Mouse (Mus musculus): Measurements from ENCODE around the gene Zg16.
"Not testable (repeated sequence)": the region's sequence is repeated elsewhere in the genome, so short reads cannot be mapped to it uniquely, and the experiment has no call there.

Gene Zg16

DNA sequence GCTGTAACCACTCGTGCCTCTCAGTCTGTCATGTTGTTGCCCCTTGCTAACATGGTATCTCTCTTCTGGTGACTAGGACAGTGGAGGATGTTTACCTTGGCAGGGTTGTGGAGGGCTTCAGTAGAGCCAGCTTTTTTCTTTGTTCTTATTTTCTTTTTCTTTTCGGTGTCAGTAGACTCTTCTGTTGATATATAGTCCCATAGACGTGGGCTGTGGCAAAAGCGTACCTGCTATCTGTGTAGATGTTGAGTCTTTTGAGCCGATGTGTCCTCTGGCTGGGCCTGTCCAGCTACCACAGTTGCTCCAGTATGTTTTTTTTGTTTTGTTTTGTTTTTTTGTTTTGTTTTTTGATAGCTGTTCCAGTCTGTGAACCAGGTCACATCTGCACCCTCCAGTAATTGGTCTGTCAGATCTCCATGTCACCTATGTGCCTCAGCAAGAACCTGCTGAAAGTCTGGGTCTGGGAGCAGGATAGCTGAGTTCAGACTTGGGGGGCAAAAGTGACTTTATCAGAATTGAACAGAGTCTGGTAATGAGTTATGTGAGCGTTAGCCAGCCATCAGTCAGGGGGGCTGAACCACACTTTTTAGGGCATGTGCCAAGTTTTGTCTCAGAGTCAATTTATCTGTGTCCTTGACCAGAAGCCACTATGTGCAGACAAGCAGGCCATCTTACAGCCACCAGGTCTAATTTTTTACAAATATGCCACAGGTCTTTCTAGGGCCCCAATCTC, at the start of gene Zg16:
Zg16 (minus strand) TSS at position 51 of the 733 bp plus-strand sequence.
- not testable (repeated sequence) for DNase-seq

GRCm38 (mm10) chr7:127136181-127137071, 49.3 kb upstream of the Zg16 start:
- DNase-seq: no peak

- no peak for DNase-seq
Measured at GRCm38 (mm10) chr7:127134821-127135447, 47.8 kb upstream of the Zg16 start.

GRCm38 (mm10) chr7:127133125-127133524, 46.0 kb upstream of the Zg16 start:
- no peak for DNase-seq

GRCm38 (mm10) chr7:127129638-127130037, 42.5 kb upstream of the Zg16 start:
- peak; percentile 62 for DNase-seq

GRCm38 (mm10) chr7:127121911-127122270, 34.8 kb upstream of the Zg16 start, which contains the start of gene Qprt:
Gene Qprt (minus strand): TSS chr7:127122226.
- peak; percentile 49 for DNase-seq

DNA sequence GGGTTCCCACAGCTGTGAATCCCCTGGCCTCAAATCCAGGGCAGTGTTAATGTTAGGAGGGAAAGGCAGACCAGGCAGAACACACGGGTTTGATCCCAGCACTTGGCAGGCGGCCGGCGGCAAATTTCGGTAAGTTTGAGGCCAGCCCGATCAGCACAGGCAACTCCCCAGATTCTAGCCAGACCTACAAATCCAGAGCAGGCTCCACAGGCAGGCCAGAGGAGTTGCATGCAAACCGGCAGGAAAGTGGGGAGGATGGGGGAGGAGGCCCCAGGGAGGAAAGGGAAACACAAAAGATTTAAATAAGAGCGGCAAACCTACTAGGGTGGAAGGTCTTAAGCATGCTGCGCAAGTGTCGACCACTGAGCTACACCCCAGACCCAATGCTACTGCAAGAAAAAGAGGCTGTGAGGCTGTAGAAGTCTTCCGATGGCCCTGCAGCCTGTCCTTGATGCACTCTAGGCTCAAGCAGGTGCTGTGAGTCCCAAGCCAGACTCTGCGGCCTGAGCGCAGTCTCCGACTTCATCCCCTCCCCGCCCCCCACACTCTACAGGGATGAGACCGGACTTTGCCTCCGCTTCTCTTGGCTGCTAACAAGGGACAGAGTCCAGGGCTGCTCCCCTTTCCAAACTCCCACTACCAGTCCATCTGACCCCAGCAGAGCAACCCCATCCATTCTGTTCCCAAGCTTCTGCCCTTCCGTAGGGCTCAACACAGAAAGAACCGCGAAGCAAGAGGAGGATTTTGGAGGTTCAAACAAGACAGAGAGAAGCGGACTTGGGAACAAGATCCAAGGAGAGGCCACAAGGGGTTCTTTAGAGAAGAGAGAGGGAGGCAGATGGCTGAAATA, 34.2 kb upstream of the Zg16 start:
- peak; percentile 83 for DNase-seq

DNA sequence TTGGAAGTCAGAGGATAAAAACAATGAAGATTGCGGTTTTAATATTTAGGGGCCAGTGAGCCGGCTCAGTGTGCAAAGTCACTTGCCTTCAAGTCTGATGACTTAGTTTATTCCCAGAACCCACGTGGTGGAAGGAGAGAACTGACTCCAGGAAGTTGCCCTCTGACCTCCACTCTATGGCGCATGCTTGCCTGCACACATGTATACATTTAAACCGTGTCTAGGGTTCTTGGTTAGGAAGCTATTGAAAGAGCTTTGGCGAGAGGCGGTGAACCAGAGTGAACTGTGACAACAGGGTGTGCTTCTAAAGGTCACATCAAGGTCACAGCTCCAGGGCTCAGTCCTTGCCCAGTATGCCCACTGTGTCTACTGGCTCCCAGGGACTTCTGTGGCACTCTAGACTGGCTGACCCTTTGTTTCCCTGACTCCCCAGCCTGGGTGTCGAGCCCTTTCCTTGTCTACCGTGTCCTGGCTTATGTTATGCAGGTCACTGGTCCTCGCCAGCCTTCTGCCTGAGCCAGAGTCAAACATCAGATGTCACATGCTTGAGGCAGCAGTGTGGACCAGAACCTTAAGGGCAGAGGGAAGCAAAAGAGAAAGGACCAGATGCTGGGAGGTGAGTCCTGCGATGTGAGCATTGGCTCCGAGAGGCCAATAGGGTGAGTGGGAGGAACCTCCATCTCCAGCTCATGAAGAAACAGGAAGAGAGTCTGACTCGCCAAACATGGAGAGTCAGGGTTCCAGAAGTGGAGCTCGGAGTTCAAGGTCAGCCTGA, 31.7 kb upstream of the Zg16 start:
- DNase-seq: no peak

DNA sequence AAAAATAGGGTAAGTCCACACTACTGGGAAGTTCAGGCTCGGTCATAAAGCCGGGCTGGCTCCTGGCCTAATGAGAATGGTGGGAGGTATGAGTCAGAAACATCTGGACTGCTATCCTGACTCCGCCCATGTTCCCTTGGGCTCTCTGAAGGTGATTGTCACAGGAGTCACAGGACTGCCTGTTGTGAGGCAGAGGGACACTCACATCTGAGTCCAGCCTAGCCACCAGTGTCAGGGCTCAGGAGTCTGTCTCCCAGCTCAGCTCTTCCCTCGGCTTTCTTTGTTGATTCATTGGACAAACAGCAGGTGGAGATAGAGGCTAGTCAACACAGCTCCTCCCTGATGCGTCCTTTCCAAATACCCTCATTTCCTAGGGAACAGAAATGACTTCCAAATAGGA, 30.8 kb upstream of the Zg16 start:
- DNase-seq: peak; percentile 38

DNA sequence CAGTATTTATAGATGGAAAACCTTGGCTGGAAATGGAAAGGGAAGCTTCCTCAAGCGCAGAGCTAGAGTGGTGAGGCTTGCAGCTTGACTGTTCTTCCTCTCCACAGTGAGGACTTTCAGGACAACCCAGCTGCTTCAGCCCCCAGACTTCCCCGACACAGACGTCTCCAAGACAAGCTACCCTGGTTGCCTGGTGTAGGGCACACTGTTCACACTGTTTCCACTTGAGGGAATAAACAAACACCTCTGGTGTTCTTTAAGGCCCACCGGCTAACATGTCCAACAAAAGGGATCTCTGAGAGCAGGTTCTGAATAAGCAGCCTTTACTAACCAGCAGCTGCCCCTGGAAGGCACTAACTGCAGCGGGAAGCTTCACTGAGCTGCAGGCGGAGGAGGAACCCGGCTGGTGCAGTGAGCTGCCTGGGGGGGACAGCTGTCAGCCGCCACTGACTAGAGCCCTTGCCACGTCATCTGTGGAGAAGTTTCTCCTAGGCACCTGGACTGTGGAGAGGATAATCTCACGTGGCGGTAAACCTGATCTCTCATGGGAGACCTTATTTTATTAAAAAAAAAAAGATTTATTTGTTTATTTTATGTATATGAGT, 29.3 kb upstream of the Zg16 start:
- peak; percentile 34 for DNase-seq

- no peak for DNase-seq
Measured at GRCm38 (mm10) chr7:127114920-127115319, 27.8 kb upstream of the Zg16 start.

GRCm38 (mm10) chr7:127113614-127114259, 26.6 kb upstream of the Zg16 start:
- peak; percentile 59 for DNase-seq

DNA sequence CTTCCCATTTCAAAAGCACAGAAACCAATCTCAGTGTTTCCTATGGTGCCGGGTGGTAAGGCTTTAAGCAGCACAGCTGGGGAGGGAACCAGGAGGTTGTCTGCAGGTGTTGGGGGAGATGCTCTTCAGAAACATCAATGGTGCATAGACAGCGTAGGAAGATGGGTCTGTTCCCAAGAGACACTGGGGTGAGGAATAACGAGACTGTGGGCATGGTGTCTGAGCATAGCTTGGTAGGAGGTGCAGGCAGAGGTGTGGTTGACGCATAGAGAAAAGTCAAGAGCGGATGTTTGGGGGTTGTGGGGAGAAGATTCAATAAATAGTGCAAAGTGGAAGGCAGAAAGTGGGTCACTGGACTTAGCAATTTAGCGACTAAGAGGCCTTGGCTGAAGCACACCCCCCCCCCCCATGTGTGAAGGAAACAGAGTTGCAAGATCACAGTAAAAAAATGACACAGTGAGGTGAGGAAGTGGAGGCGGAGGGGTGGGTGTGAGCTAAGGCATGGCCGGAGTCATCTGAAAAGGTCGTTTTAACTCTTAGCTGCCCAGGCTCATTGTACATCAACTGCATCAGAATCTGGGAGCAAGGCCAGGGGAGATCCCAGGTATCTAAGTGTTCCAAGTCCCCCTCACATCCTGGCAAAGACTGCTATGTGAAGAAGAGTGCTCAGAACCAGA, 25.9 kb upstream of the Zg16 start:
- no peak for DNase-seq

GRCm38 (mm10) chr7:127112251-127112841, 25.2 kb upstream of the Zg16 start:
- DNase-seq: no peak

DNA sequence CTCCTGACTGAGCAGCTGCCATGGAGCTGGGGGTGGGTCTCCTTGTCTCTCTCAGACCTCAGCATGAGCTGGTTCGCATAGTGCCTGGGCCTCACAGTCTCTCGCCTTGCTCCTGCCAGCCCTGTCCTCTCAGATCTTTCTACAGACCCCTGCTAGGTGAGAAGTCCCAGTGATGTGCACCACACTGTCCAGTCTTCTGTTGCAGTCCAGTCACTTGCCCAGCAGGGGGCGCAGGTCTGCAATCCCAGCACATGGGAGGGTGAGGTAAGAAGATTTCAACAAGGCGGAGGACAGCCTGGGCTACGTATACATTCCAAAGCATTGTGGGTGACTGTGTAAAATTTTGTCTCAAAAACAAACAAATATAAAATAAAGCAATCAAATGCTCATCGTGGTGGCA, 24.3 kb upstream of the Zg16 start:
- DNase-seq: peak; percentile 73

DNA sequence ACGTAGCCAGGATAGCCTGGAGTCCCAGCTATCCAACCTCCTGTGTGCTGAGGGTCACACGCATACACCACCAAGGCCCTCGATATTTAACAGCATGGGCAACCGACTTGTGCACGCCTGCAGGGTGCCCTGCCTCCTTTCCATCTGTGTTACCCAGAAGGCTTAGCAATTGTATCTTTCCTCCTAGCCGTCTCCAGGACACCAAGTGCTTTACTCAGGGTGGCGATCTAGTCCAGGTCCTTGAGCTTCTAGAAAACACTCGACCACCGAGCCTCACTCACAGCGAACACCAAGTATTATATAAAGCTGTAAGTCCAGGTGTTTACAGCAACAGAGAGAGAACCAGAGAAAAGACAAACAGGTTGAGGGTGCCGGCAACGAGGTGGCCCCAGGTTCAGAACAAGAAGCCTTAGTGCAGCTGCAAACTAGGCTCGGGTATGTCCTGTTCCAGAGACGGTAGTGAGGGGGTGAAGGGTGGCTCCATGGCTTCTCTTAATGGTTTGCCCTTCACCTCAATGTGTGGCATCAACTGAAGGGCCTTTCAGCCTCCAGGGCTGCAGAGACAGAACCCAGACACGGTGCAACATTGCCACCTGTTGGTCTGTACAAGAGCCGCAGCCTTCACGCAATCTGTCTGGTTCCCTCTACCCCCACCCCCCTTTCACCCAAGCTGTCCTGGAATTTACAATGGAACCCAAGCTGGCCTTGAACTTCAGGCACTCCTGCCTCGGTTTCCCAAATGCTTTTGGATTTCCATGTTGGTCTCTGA, 23.3 kb upstream of the Zg16 start:
- peak; percentile 86 for DNase-seq

GRCm38 (mm10) chr7:127105551-127105950, 18.4 kb upstream of the Zg16 start:
- no peak for DNase-seq

- peak; percentile 85 for DNase-seq
Measured at GRCm38 (mm10) chr7:127104560-127105332, 17.6 kb upstream of the Zg16 start.

Measured in kidney, postnatal 10 days (tissue).